Mouse (Mus musculus) kidney, adult 11 months (tissue): ENCODE measurements around the gene Hormad1.
"Not testable (repeated sequence)": the region's sequence is repeated elsewhere in the genome, so short reads cannot be mapped to it uniquely, and the experiment has no call there.

ENCODE experiments used
- DNase-seq: peaks from one replicate; pipeline ENCODE4 v3.0.0; 2022

Gene Hormad1

DNA sequence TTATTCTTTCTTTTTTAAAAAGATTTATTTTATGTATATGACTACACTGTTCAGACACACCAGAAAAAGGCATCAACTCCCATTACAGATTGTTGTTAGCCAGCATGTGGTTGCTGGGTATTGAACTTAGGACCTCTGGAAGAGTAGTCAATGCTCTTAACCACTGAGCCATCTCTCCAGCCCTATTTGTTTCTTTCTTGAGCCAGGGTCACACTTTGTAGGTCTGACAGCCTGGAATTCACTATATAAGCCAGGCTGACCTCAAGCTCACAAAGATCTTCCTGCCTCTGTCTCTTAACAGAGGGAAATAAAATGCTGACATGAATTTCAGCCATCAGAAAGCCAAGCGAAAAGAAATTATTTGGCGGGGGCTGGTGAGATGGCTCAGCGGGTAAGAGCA lies 10.1 kb downstream of the Hormad1 start:
- DNase-seq, result no peak

DNA sequence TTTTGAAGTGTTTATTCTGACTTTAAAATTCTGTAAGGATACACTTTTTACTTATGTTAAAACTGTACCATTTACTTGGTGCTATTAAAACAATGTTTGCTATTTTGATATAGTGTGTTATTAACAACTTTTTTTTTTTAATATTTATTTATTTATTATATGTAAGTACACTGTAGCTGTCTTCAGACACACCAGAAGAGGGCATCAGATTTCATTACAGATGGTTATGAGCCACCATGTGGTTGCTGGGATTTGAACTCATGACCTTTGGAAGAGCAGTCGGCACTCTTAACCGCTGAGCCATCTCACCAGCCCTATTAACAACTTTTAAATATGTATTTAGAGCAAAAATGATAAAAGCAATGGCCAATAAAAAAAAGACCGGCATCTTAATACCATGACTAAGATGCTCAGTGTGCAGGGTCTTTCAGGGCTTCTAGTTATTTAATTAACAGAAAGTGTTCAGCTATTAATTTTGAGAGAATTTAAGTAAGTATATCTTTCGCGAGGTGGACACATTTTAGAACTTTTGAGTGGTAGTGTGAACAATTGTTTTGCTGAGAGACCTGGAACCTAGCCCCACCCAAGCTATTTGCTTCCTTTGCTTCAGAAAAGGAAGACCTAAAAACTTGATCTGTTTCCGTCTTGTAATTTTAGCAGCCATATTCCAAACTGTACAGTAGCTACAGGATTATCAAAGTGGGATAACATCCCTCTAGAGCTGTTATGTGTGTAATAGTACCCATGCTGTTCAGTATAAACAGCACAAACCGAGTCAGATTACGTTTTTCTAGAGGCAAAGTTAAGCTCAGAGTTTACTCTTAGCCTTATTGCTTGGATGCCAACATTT lies 28.5 kb downstream of the Hormad1 start:
- no peak for DNase-seq

DNA sequence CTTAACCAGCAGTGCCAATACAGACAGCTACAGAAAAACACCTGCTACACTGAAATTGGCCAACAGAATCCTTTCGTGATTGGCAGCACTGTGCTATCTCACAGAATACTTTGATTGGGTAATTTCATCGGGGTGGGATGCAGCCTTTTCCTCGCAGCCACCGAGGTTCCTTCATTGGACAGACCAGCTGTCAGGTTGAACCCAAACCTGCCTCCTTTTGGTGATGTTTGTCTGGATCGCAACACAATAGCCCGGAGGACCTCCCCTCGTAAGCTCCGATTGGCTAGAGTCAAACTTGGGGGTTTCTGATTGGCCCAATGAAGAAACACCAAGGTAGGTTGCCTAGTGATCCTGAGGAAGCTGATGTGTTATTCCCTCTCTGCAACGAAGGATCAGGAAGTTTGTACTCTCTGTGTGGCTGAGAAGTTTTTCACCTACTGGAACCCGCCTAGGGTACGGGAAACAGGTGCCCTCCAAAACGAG lies 29.2 kb downstream of the Hormad1 start, which contains the start of gene Golph3l:
Gene Golph3l, plus strand, starts transcription at position 331 of the 483 bp plus-strand sequence.
- DNase-seq, result peak; percentile 99

DNA sequence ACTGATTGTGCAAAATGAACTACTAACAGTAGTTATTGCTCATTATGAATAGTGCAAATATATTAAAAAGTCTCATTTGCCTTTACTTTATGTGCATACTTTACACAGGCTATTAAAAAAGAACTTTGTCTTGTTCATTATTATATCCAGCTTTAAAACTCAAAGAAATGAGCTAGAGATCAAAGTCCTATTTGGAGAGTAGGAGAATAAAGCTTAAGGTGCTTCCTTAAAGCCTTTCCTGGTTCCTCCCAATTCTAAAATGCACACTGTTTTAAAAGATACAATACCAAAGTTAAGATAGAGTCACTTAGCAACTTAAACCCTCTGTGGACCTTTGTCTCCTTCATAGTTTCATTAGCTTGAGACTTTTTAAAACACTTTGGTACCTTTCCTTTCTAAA lies 39.3 kb downstream of the Hormad1 start:
- no peak for DNase-seq

DNA sequence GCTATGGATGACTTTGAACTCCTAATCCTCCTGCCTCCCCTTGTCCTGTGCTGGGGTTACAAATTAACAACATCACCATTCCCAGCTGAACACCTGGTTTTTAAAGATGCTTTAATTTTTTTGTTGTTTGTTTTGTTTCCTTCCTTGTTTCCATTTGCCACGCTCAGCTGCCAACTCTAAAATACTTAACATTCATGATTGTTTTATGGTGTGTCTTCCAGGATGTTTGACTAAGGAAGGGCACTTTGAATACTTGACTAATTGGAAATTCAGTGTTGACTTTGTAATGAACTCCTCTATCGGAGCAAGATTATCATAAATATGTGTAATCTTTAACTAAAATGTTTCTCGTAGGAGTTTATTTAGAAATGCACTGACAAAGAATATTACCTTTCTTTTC lies 41.8 kb downstream of the Hormad1 start:
- DNase-seq, result no peak

DNA sequence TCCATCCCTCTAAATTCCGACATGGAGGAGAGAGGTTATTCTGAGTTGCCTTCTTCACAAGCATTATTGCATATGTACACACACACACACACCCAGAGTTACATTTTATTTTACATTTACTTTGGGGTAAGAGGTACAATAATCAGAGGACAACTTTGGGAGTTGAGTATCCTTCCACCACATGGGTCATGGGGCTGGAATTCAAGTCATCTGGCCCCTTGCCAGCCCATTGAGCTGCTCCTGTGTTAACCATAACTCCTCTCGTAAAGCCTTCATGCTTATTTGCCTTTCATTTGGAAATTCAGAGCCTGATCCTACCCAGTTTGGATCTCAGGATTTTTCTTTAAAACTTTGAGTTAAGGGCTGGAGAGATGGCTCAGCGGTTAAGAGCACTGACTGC lies 46.6 kb downstream of the Hormad1 start:
- no peak for DNase-seq

- no peak for DNase-seq
These were observed 49.7 kb downstream of the Hormad1 start for GRCm38 (mm10) chr3:95609195-95609594.

DNA sequence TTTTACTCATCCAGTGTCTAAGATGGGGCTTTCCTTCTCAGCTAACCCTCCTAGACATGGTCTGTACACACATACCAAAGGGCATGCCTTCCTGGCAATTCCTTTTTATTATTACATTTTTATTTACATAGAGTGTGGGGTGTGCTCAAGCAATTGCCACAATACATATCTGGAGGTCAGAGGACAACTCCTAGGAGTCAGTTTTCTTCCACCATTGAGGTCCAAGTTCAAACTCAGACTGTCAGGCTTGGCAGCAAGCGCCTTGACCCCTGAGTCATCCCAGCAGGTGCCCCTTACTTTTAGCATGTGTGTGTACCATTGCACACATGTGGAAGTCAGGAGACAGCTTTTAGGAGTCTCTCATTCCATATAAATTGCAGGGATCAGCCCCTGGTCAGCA lies 54.5 kb downstream of the Hormad1 start:
- DNase-seq, result no peak

DNA sequence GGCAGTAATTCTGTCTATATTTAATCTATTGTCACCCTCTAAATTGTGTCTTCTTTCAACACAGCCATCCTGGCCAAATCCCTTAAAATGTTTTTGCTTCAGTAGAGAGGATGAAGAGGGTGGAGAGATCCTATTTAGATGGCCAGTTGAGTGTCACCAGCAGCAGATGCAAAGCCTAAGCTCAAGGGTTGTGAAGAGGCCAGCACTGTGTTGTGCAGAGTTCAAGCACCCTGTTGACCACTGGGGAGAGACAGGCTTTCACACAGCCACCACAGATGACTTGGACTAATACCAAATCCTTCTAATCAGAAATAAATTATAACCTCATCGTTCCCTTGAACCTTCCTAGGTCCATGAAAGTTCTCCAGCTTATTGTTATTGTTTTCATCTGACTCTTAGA lies 59.0 kb downstream of the Hormad1 start:
- DNase-seq, result no peak

DNA sequence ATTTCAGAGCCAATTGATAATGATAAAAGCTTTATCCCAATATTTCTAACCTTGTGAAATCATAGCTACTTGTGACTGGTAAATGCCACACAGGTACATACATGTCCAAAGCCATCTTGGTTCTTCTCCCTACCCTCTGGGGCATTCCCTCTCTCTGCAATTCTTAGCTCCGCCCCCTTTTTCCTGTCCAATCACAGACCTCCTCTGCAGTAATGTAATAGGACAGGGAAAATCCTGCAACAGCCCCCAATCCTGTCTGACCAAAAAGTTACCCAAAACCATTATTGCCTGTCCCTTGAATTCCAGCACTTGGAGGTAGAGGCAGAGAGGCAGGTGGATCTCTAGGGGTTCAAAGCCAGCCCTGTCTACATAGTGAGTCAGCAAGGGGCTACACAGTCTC lies 61.8 kb downstream of the Hormad1 start:
- DNase-seq, result no peak

- DNase-seq, result not testable (repeated sequence)
These were observed 62.9 kb downstream of the Hormad1 start for GRCm38 (mm10) chr3:95622421-95622820.

- no peak for DNase-seq
These were observed 64.1 kb downstream of the Hormad1 start for GRCm38 (mm10) chr3:95623551-95623950.

DNA sequence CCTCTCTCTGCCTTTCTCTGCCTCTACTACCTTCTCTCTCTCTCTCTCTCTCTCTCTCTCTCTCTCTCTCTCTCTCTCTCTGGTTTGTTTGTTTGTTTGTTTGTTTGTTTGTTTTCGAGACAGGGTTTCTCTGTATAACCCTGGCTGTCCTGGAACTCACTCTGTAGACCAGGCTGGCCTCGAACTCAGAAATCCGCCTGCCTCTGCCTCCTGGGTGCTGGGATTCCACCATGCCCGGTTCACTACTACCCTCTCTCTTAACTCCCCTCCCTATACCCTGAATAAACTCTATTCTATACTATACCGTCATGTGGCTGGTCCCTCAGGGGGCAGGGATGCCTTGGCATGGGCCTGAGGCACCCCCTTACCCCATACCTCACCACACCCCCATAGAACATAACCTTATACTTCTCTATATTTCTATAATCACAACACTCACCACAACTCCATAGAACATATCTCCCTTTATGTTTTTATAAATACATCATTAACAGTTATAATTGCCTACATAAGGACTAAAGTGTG lies 64.6 kb downstream of the Hormad1 start:
- not testable (repeated sequence) for DNase-seq

DNA sequence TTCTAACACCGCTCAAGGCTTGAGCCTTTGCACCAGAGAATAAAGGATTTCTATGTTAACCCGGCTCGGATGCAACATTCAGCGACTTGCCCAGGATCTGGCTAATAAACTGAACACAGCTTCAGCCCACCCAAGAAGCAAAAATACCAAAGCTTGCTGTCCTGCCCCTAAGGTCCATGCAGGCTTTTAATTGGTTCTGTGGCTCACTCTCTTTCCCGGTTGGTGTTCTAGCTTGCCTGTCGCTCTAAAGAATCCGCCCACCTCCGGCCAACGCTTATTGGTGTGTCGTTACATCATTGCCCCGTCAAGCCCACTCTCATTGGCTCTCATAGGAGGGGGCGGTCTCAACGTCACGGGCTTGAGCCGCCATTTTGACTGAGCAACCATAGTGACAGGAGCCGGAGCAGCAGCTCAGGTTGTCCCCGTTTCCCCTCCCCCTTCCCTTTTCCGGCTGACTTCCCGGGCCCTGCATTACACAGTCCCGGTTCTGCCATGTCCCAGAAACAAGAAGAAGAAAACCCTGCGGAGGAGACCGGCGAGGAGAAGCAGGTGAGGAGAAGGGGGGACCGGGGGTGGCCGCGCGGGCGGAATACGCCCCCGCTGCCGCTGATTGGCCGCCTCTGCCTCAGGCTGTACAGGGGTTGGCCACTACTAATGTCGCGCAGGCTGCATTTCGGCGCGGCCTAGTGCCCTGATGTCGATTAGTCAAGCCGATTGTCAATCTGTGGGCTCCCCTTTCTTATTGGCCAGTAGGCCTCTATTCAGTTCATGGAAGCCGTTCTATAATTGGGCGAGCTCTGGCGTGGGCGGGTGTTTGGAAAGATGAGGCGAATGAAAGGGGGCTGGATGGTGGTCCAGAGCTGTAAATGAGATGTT lies 65.4 kb downstream of the Hormad1 start, which contains the start of gene Ensa:
Gene Ensa, plus strand, starts transcription at position 366 of the 876 bp plus-strand sequence.
- peak; percentile 99 for DNase-seq

GRCm38 (mm10) chr3:95627763-95628162 lies 68.3 kb downstream of the Hormad1 start:
- DNase-seq, result no peak

DNA sequence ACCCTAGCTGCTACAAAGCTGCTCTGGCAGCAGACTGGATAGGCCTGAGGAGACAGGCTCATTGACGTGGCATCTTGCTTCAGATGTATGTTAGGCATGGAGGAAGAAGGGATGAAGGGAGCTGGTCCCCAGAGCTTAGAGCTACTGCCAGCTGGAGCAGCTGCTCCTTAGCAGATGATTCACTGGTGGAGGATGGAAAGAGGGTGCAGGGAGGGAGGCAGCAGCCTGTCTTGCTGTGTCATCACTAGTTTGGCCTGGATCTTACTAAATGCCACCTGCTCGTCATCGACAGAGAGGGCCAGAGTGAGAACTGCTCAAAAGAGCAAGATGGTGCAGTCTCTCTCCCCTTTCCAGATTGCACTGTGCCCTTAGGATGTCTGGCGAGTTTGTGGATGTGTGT lies 70.3 kb downstream of the Hormad1 start:
- DNase-seq, result no peak

- no peak for DNase-seq
These were observed 71.4 kb downstream of the Hormad1 start for GRCm38 (mm10) chr3:95630856-95631255.

DNA sequence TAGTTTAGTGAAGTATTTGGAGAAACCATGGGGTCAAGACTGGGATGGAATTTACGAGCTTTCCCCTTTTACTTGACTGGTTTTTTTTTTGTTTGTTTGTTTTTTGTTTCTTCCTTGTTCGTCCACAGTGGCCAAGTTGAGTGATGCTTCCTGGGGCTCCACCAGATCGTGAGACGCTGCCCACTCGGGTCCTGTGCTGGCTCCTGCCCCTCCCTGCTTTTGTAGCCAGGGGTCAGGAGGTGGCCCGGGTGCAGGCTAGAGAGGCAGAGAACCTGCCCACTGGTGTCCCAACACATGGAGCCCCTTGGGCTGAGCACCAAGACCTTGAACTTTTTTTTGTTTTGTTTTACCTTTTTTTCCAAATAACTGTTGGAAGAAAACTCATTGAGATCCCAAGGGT lies 71.8 kb downstream of the Hormad1 start:
- no peak for DNase-seq

- DNase-seq, result no peak
These were observed 73.4 kb downstream of the Hormad1 start for GRCm38 (mm10) chr3:95632648-95633588.

DNA sequence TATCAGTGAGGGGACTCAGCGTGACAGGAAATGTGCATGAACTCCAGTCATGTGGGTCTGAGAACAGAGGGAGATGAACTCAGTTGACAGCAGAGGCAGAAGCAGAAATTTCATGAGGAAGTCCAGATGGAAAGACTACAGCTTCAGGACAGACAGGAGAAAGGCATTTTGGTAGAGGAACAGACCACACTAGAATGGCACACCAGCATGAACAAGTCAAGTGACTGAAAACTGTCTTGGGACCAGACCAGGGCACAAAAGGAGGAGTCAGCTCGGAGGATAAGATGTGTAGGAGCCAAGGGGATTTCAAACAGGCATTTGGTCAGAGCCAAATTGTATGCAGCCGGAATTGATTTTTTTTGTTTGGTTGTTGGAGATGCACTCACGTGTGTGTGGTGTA lies 76.2 kb downstream of the Hormad1 start:
- DNase-seq, result no peak

DNA sequence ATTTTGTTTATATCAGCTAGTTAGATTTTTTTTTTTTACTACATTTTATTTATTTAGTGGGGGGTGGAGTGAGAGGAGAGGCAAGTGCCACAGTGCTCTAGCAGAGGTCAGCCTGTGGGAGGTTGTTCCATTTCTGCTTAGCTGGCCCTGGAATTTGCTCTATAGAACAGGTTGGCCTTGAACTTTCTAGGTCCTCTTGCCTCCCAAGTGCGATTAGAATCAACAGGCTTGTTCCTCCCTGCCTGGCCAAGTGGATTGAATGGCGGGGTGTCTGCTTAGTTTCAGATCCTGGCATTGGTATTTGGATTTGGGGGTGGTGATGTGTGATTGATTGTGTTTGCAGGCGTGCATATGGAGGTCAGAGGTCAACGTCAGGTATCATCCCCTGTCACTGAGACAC lies 76.6 kb downstream of the Hormad1 start:
- peak; percentile 36 for DNase-seq
